Mouse (Mus musculus) kidney, postnatal 0 days (tissue): ENCODE results near the gene Zfp775. TPM values are rescaled to one million over a fixed set of nuclear protein-coding genes. Genes with fewer than 3 reads are reported as not detected.

Experiments
- ATAC-seq: fragments of 200-750 bp; cut with Nextera tagmentation; replicated peaks from 2 replicates; pipeline ENCODE4 v1.8.0; 2017; ENCODE audit warnings: low read depth, moderate number of reproducible peaks, moderate TSS enrichment, moderate library complexity; ENCODE audit not compliant: low FRiP score
- DNase-seq: peaks from one replicate; pipeline ENCODE4 v3.0.0-alpha.2; 2016; ENCODE audit warnings: low spot score
- H3K27ac ChIP-seq: fragments of 300-500 bp; sonication (generic); 2 replicates; pipeline ENCODE4 v1.5.1; 2014; ENCODE audit warnings: mild to moderate bottlenecking
- H3K27me3 ChIP-seq: fragments of 300-500 bp; sonication (generic); 2 replicates; pipeline ENCODE4 v1.6.1; 2014; ENCODE audit warnings: low read length, mixed read lengths; ENCODE audit not compliant: insufficient read depth
- H3K36me3 ChIP-seq: fragments of 300-500 bp; sonication (generic); 2 replicates; pipeline ENCODE4 v1.6.1; 2014; ENCODE audit warnings: low read length, mixed read lengths; ENCODE audit not compliant: insufficient read depth
- H3K4me1 ChIP-seq: fragments of 300-500 bp; sonication (generic); replicated peaks from 2 replicates; pipeline ENCODE4 v1.6.1; 2014; ENCODE audit warnings: antibody characterized with exemption, low read length, mixed read lengths; ENCODE audit not compliant: insufficient read depth
- H3K4me2 ChIP-seq: fragments of 300-500 bp; sonication (generic); 2 replicates; pipeline ENCODE4 v1.6.1; 2014; ENCODE audit warnings: mild to moderate bottlenecking, low read length, moderate library complexity, mixed read lengths
- H3K4me3 ChIP-seq: fragments of 300-500 bp; sonication (generic); replicated peaks from 2 replicates; pipeline ENCODE4 v1.5.1; 2014; ENCODE audit warnings: low read depth, low read length
- H3K9ac ChIP-seq: fragments of 300-500 bp; sonication (generic); 2 replicates; pipeline ENCODE4 v1.6.1; 2014; ENCODE audit warnings: low read depth, low read length
- H3K9me3 ChIP-seq: fragments of 300-500 bp; sonication (generic); replicated peaks from 2 replicates; pipeline ENCODE4 v1.6.1; 2016; ENCODE audit warnings: low read length, inconsistent platforms, mixed read lengths
- CTCF ChIP-seq: IDR thresholded peaks from 2 replicates; pipeline ENCODE4 v1.5.1; 2016; ENCODE audit warnings: antibody characterized with exemption, low read depth, mild to moderate bottlenecking, moderate library complexity
- WGBS: fragments of 180-500 bp; shearing (Covaris S2); extraction: QIAGEN DNeasy Blood & Tissue Kit; methylation state at CpG from one replicate; pipeline ENCODE4 v1.1.7; 2014; 5-methylcytosine and 5-hydroxymethylcytosine counted together
- polyA plus RNA-seq: library from polyadenylated mRNA; unstranded; fragments of >200 nt; fragmentation: Nextera tagmentation; extraction: Ambion mirVana; gene quantifications from 2 replicates; pipeline ENCODE4 v1.2.1, GENCODE M21; 2015

Zfp775 gene
- polyA plus RNA-seq, 1 experiment from 2014 or later: 6.4 TPM

- Histone ChIP-seq H3K27ac (0 out of 2 replicates have a peak within 1 kb of the TSS, but pooled peaks have one; percentile 9), H3K4me3 (no peak within 1 kb of the TSS), H3K27me3 (no peaks in the 10 kb centered on the region), H3K4me2 (no peak within 1 kb of the TSS), H3K36me3 (no peaks in the 10 kb centered on the region), H3K9ac (no peak within 1 kb of the TSS), H3K4me1 (peaks cover 5% of the 10 kb centered on the region; the same call in 1 of the 2 replicates), H3K9me3 (no peaks in the 10 kb centered on the region)
- ATAC-seq (no peak), DNase-seq (peak; percentile 62)
- TF ChIP-seq CTCF: no peak
- 9% methylated on average over 6 of the region's 6 CpGs for WGBS
Measured at GRCm38 (mm10) chr6:48589194-48589750, 12.6 kb upstream of the Zfp775 start, which contains the start of gene Gm45021. Gene Gm45021, plus strand, starts transcription at chr6:48589610.

GRCm38 (mm10) chr6:48591221-48591845 lies 10.5 kb upstream of the Zfp775 start:
- Histone ChIP-seq H3K4me1 (peaks cover 14% of the 10 kb centered on the region), H3K4me3 (no peak overlapping the region), H3K9ac (no peak overlapping the region), H3K27ac (peak overlapping the region; percentile 36; the same call in 1 of the 2 replicates), H3K27me3 (no peaks in the 10 kb centered on the region), H3K4me2 (no peak overlapping the region), H3K36me3 (peaks cover 7% of the 10 kb centered on the region), H3K9me3 (no peaks in the 10 kb centered on the region; the same call in 1 of the 2 replicates)
- ATAC-seq (no peak), DNase-seq (no peak)
- WGBS: 62% methylated on average over 3 of the region's 3 CpGs
- TF ChIP-seq CTCF: no peak

- Histone ChIP-seq H3K4me1 (peaks cover 14% of the 10 kb centered on the region), H3K36me3 (peaks cover 13% of the 10 kb centered on the region)
- TF ChIP-seq CTCF: no peak
Measured at GRCm38 (mm10) chr6:48591871-48592270, 10.0 kb upstream of the Zfp775 start.

GRCm38 (mm10) chr6:48593158-48594042 lies 8.5 kb upstream of the Zfp775 start, which contains the start of the genes Repin1 and Gm44965:
Gene Repin1, plus strand, starts transcription at chr6:48593883.
Gene Gm44965, plus strand, starts transcription at chr6:48593941.
- H3K9ac ChIP-seq: peak within 1 kb of the TSS; percentile 84
- peak within 1 kb of the TSS; percentile 69 for H3K4me3 ChIP-seq
- peak within 1 kb of the TSS; percentile 97 for H3K27ac ChIP-seq
- H3K27me3 ChIP-seq: no peaks in the 10 kb centered on the region
- peaks cover 4% of the 10 kb centered on the region for H3K9me3 ChIP-seq
- DNase-seq (peak; percentile 90), ATAC-seq (peak; percentile 93)
- 7% methylated on average over 41 of the region's 45 CpGs for WGBS
- H3K4me2 ChIP-seq: peak within 1 kb of the TSS; percentile 79
- H3K36me3 ChIP-seq: peaks cover 26% of the 10 kb centered on the region
- peak; percentile 57 for TF ChIP-seq CTCF
- peaks cover 14% of the 10 kb centered on the region for H3K4me1 ChIP-seq

More at GRCm38 (mm10) chr6:48591871-48592270, 10.0 kb upstream of the Zfp775 start:
- no peak for DNase-seq
- Histone ChIP-seq H3K4me2 (no peak overlapping the region), H3K27me3 (no peaks in the 10 kb centered on the region), H3K9me3 (peaks cover under 1% of the 10 kb centered on the region), H3K9ac (no peak overlapping the region), H3K27ac (no peak overlapping the region), H3K4me3 (no peak overlapping the region)
- ATAC-seq: no peak
- 88% methylated on average over 6 of the region's 6 CpGs for WGBS

- no peak for TF ChIP-seq CTCF
- Histone ChIP-seq H3K9ac (peak overlapping the region; percentile 84), H3K4me1 (peaks cover 14% of the 10 kb centered on the region), H3K27me3 (no peaks in the 10 kb centered on the region), H3K4me2 (peak overlapping the region; percentile 79), H3K4me3 (peak overlapping the region; percentile 69), H3K36me3 (peaks cover 34% of the 10 kb centered on the region), H3K9me3 (peaks cover 4% of the 10 kb centered on the region), H3K27ac (peak overlapping the region; percentile 97)
- ATAC-seq: peak; percentile 62
- DNase-seq: peak; percentile 77
- whole genome bisulfite sequencing: 1% methylated on average over 37 of the region's 41 CpGs
Measured at GRCm38 (mm10) chr6:48594043-48594738, 7.7 kb upstream of the Zfp775 start.
